Mouse (Mus musculus): ENCODE results near the gene Sorl1. TPM values are rescaled to one million over a fixed set of nuclear protein-coding genes. Genes with fewer than 3 reads are reported as not detected.

The Sorl1 gene
- polyA plus RNA-seq, 1 experiment = 69.7 TPM

DNA sequence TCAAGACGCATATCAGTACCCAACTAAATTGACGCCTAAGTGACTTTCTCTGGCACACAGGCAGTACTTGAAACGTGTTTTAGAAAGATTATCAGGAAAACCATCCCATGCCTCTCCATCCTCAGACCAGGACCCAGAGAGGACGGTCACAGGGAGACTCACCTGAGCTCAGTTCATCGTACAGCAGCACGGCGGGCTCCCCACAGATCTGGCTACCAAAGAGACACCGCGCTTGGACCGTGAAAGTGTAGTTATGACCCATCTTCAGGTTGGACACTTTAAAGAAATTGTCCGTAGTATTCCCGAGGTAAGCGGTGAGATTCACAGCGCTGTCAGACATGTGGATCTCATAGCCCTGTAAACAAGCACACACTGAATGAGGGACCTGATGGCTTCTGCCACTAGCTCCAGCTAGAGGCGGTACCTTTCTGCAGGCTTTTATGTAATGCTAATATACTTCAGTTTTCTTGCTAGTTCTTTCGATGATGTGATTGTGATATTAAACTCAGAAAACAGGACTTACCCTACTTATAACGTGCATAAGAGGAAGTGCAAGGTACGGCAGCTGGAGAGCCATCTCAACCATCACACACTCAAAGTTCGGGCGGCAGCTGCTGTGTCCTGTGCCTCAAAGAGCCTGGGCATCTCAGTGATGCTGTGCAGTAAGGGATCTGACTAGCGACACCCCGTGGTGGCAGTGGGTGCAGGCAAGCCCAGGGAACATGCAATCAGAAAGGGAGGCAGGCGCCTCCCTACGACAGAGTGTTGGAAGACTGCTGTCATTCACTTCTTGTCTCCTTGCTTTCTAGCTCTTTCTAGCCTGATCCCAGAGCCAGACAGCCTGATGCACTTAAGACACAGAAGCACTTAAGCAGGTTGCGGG lies 150.1 kb downstream of the Sorl1 start:
- H3K36me3 ChIP-seq (ENCODE audit: control insufficient read depth, insufficient read depth, low read length) = peaks cover 67% of the 10 kb centered on the region

DNA sequence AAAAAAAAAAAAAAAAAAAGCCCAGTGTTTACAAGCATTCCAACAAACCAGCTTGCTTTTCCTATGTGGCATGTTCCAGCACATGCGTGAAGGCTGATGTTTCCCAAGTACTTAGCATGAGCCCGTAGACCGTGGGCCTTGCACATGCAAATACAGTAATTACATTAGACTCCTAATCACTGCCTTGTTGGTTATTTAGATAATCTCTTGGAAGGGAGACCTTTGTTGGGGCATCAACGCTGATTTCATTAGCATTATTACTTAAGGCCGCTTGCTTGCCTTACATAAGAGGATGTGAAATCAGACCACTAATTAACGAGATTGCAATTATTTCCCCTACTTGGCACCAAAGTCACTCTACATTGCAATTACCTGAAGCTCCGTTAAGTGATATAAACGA lies 154.1 kb downstream of the Sorl1 start:
- Histone ChIP-seq H3K27me3 (ENCODE audit: control insufficient read depth, insufficient read depth, low read length) (no peaks in the 10 kb centered on the region), H3K4me3 (ENCODE audit: extremely low read depth, insufficient read depth, insufficient read length) (no peak overlapping the region), H3K36me3 (ENCODE audit: control insufficient read depth, insufficient read depth, low read length) (peaks cover 54% of the 10 kb centered on the region), H3K4me1 (ENCODE audit: control insufficient read depth, insufficient read depth, insufficient read length) (no peaks in the 10 kb centered on the region), H3K27ac (ENCODE audit: insufficient read depth, low read length) (no peak overlapping the region)
- no peak for DNase-seq (ENCODE audit: low read depth in 1 of 2, low spot score in 2 of 2)
- no peak for TF ChIP-seq CTCF (IDR thresholded peaks at IDR 0.05; ENCODE audit: extremely low read depth, insufficient read depth, insufficient read length, insufficient replicate concordance)
- no peak for TF ChIP-seq POLR2A (IDR thresholded peaks at IDR 0.05; ENCODE audit: low read depth, low read length)
- WGBS = 95% methylated on average over 8 of the region's 8 CpGs

More for the DNA sequence above, 150.1 kb downstream of the Sorl1 start:
- no peaks in the 10 kb centered on the region for H3K27me3 ChIP-seq (ENCODE audit: control insufficient read depth, insufficient read depth, low read length)
- DNase-seq (ENCODE audit: low read depth in 1 of 2, low spot score in 2 of 2) = no peak
- TF ChIP-seq CTCF (IDR thresholded peaks at IDR 0.05; ENCODE audit: extremely low read depth, insufficient read depth, insufficient read length, insufficient replicate concordance) = peak; percentile 34; the same call in 1 of the 2 replicates
- no peak for TF ChIP-seq POLR2A (IDR thresholded peaks at IDR 0.05; ENCODE audit: low read depth, low read length)
- H3K4me3 ChIP-seq (ENCODE audit: extremely low read depth, insufficient read depth, insufficient read length) = no peak overlapping the region
- 83% methylated on average over 25 of the region's 25 CpGs for WGBS
- H3K27ac ChIP-seq (ENCODE audit: insufficient read depth, low read length) = no peak overlapping the region
- no peaks in the 10 kb centered on the region for H3K4me1 ChIP-seq (ENCODE audit: control insufficient read depth, insufficient read depth, insufficient read length)

DNA sequence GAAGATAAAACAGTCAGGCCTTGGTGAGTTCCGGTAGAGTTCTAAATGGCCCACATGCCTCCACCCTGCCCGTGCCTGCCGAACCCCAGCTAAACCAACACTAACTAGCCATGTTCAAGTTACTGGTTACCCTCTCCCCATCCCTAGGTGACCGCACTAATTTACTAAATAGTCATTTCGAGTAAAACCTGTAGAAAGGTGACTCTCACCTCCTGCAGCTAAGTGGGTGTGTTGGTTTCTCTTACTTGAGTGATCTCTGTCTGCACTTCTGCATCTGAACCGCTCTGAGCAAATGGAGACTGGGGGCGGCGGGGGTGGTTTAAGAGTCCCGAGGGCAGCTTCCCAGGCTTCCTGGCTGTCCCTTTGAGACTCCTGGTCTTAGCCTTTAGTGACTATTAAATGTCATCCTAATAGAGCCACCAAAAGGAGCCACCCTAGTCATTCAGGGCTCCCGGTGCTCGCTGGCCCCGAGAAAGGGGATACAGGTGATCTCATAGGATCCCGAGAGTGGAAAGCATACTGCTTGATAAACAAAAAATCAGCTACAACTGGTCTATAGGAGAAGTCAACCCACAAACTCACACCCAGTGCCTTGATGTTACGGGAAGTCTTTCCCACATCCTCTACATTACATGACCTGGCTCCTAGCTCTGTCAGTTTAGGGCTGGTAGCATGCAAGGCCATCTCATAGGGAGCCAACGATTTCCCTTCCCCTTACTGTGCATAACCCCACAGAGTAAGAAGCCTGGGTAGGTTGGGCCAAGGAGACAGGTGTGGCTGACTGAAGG lies 155.2 kb downstream of the Sorl1 start:
- Histone ChIP-seq H3K4me3 (ENCODE audit: extremely low read depth, insufficient read depth, insufficient read length) (no peak overlapping the region), H3K27me3 (ENCODE audit: control insufficient read depth, insufficient read depth, low read length) (no peaks in the 10 kb centered on the region), H3K27ac (ENCODE audit: insufficient read depth, low read length) (no peak overlapping the region), H3K36me3 (ENCODE audit: control insufficient read depth, insufficient read depth, low read length) (peaks cover 44% of the 10 kb centered on the region), H3K4me1 (ENCODE audit: control insufficient read depth, insufficient read depth, insufficient read length) (no peaks in the 10 kb centered on the region)
- WGBS = 90% methylated on average over 15 of the region's 15 CpGs
- no peak for TF ChIP-seq POLR2A (IDR thresholded peaks at IDR 0.05; ENCODE audit: low read depth, low read length)
- DNase-seq (ENCODE audit: low read depth in 1 of 2, low spot score in 2 of 2) = no peak

DNA sequence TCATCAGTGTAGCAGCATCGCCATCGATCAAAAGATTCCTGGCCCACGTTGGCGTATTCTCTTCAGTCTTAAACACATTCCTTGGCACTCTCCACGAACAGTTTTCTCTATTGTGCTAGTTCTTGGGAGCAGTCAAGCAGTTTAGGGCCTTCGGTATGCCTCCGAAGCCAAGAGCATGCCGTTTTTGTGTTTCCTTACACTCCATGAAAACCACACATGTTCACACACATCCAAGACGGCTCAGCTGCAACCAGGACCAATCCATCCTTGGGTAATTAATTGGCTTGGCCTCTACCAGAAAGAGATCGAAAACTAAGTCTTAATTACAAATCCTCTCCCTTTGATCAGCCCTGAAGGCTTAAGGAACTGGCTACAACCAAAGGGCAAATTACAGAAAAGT lies 162.8 kb downstream of the Sorl1 start:
- Histone ChIP-seq H3K36me3 (ENCODE audit: control insufficient read depth, insufficient read depth, low read length) (peaks cover 1% of the 10 kb centered on the region; the same call in 1 of the 2 replicates), H3K4me1 (ENCODE audit: control insufficient read depth, insufficient read depth, insufficient read length) (no peaks in the 10 kb centered on the region), H3K4me3 (ENCODE audit: extremely low read depth, insufficient read depth, insufficient read length) (no peak overlapping the region), H3K27me3 (ENCODE audit: control insufficient read depth, insufficient read depth, low read length) (no peaks in the 10 kb centered on the region), H3K27ac (ENCODE audit: insufficient read depth, low read length) (no peak overlapping the region)
- WGBS = 87% methylated on average over 10 of the region's 10 CpGs
- no peak for TF ChIP-seq POLR2A (IDR thresholded peaks at IDR 0.05; ENCODE audit: low read depth, low read length)
- no peak for TF ChIP-seq CTCF (IDR thresholded peaks at IDR 0.05; ENCODE audit: extremely low read depth, insufficient read depth, insufficient read length, insufficient replicate concordance)
- DNase-seq (ENCODE audit: low read depth in 1 of 2, low spot score in 2 of 2) = no peak

DNA sequence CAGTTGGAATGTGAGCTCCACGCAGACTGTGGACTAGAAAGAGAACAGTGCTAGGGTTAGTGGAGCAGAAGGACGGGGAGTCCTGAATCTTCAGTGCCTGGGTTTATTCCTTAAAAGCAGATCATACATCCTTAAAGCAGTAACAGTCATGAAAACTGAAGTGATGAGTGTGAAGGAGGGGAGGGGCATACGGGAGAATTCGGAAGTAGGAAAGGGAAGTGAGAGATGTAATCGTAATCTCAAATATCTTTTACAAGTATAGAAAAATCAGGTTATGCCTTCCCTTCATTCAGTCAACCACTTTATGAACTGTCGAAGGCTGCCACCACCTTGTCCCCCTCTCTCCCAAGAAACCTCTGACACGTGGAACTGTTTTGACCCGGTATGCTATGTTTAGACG lies 165.8 kb downstream of the Sorl1 start:
- WGBS = 81% methylated on average over 9 of the region's 9 CpGs
- Histone ChIP-seq H3K4me3 (ENCODE audit: extremely low read depth, insufficient read depth, insufficient read length) (no peak overlapping the region), H3K27me3 (ENCODE audit: control insufficient read depth, insufficient read depth, low read length) (no peaks in the 10 kb centered on the region), H3K36me3 (ENCODE audit: control insufficient read depth, insufficient read depth, low read length) (no peaks in the 10 kb centered on the region), H3K27ac (ENCODE audit: insufficient read depth, low read length) (no peak overlapping the region), H3K4me1 (ENCODE audit: control insufficient read depth, insufficient read depth, insufficient read length) (no peaks in the 10 kb centered on the region)
- no peak for TF ChIP-seq POLR2A (IDR thresholded peaks at IDR 0.05; ENCODE audit: low read depth, low read length)
- TF ChIP-seq CTCF (IDR thresholded peaks at IDR 0.05; ENCODE audit: extremely low read depth, insufficient read depth, insufficient read length, insufficient replicate concordance) = no peak
- DNase-seq (ENCODE audit: low read depth in 1 of 2, low spot score in 2 of 2) = no peak

DNA sequence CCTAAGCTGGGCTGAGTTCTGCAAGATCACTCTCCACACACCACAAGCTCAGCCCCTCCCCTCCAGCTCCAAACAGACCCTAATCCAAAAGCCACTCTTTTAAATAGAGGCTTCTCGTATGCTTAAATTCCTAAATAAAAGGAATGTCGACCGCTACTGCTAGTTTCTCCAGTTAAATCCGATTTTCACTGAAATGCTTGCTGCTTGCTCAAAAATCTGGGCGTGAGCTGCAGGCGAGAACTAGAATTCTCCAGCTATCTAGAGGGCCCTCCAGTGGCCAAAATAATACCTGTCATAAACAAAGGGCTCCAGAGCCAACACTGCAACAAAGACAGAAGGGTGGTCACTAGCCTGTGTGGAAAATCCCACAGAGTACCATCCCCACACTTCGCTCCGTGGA lies 170.6 kb downstream of the Sorl1 start:
- no peaks in the 10 kb centered on the region for H3K27me3 ChIP-seq (ENCODE audit: control insufficient read depth, insufficient read depth, low read length)
- DNase-seq (ENCODE audit: low read depth in 1 of 2, low spot score in 2 of 2) = peak in 1 of 2 experiments; percentile 28
- no peak for TF ChIP-seq POLR2A (IDR thresholded peaks at IDR 0.05; ENCODE audit: low read depth, low read length)
- peak; percentile 22; the same call in 1 of the 2 replicates for TF ChIP-seq CTCF (IDR thresholded peaks at IDR 0.05; ENCODE audit: extremely low read depth, insufficient read depth, insufficient read length, insufficient replicate concordance)
- 14% methylated on average over 8 of the region's 8 CpGs for WGBS
- peaks cover 3% of the 10 kb centered on the region; the same call in 1 of the 2 replicates for H3K4me1 ChIP-seq (ENCODE audit: control insufficient read depth, insufficient read depth, insufficient read length)
- H3K27ac ChIP-seq (ENCODE audit: insufficient read depth, low read length) = no peak overlapping the region
- no peak overlapping the region for H3K4me3 ChIP-seq (ENCODE audit: extremely low read depth, insufficient read depth, insufficient read length)
- no peaks in the 10 kb centered on the region for H3K36me3 ChIP-seq (ENCODE audit: control insufficient read depth, insufficient read depth, low read length)

Data from spleen, adult 2 months (tissue).